Mouse (Mus musculus) kidney, embryonic 16.5 days (tissue): ENCODE data around the gene S1pr1. TPM values are rescaled to one million over a fixed set of nuclear protein-coding genes. Genes with fewer than 3 reads are reported as not detected.

Experiments used
- ATAC-seq: fragments of 200-750 bp; cut with Nextera tagmentation; 2 replicates; pipeline ENCODE4 v1.8.0; 2017; ENCODE audit warnings: moderate TSS enrichment; ENCODE audit not compliant: low FRiP score, low TSS enrichment
- H3K27ac ChIP-seq: fragments of 300-500 bp; sonication (generic); 2 replicates; pipeline ENCODE4 v1.5.1; 2014; ENCODE audit warnings: low read length
- H3K27me3 ChIP-seq: fragments of 300-500 bp; sonication (generic); 2 replicates; pipeline ENCODE4 v1.6.1; 2014; ENCODE audit warnings: low read length, control low read depth, mixed read lengths; ENCODE audit not compliant: insufficient read depth
- H3K36me3 ChIP-seq: fragments of 300-500 bp; sonication (generic); 2 replicates; pipeline ENCODE4 v1.6.1; 2014; ENCODE audit warnings: low read length, control low read depth, mixed read lengths; ENCODE audit not compliant: insufficient read depth
- H3K4me1 ChIP-seq: fragments of 300-500 bp; sonication (generic); 2 replicates; pipeline ENCODE4 v1.6.1; 2014; ENCODE audit warnings: low read length, control low read depth, mixed read lengths; ENCODE audit not compliant: insufficient read depth
- H3K4me2 ChIP-seq: fragments of 300-500 bp; sonication (generic); replicated peaks from 2 replicates; pipeline ENCODE4 v1.6.1; 2014; ENCODE audit warnings: low read depth, low read length
- H3K4me3 ChIP-seq: fragments of 300-500 bp; sonication (generic); 2 replicates; pipeline ENCODE4 v1.5.1; 2014; ENCODE audit warnings: mild to moderate bottlenecking, low read length
- H3K9ac ChIP-seq: fragments of 300-500 bp; sonication (generic); replicated peaks from 2 replicates; pipeline ENCODE4 v1.6.1; 2014; ENCODE audit warnings: low read length
- H3K9me3 ChIP-seq: fragments of 300-500 bp; sonication (generic); 2 replicates; pipeline ENCODE4 v1.6.1; 2016; ENCODE audit warnings: low read length, control low read depth
- WGBS: fragments of 180-500 bp; shearing (Covaris S2); extraction: QIAGEN DNeasy Blood & Tissue Kit; methylation state at CpG from one replicate; pipeline ENCODE4 v1.1.7; 2014; 5-methylcytosine and 5-hydroxymethylcytosine counted together
- polyA plus RNA-seq: library from polyadenylated mRNA; unstranded; fragments of >200 nt; fragmentation: Nextera tagmentation; extraction: Ambion mirVana; gene quantifications from 2 replicates; pipeline ENCODE4 v1.2.1, GENCODE M21; 2015

Gene S1pr1
- polyA plus RNA-seq, 1 experiment from 2014 or later = 26.1 TPM

GRCm38 (mm10) chr3:115666547-115666946 lies 48.3 kb downstream of the S1pr1 start:
- no peak overlapping the region for H3K4me3 ChIP-seq
- H3K4me2 ChIP-seq = no peak overlapping the region
- 59% methylated on average over 8 of the region's 8 CpGs for WGBS
- no peaks in the 10 kb centered on the region for H3K27me3 ChIP-seq
- H3K4me1 ChIP-seq = no peaks in the 10 kb centered on the region
- no peak overlapping the region for H3K9ac ChIP-seq
- no peaks in the 10 kb centered on the region for H3K36me3 ChIP-seq
- H3K27ac ChIP-seq = no peak overlapping the region
- no peak for ATAC-seq
- H3K9me3 ChIP-seq = no peaks in the 10 kb centered on the region

- Histone ChIP-seq H3K4me3 (no peak overlapping the region), H3K4me2 (no peak overlapping the region), H3K27me3 (no peaks in the 10 kb centered on the region), H3K36me3 (no peaks in the 10 kb centered on the region), H3K9ac (no peak overlapping the region), H3K4me1 (no peaks in the 10 kb centered on the region), H3K9me3 (no peaks in the 10 kb centered on the region), H3K27ac (no peak overlapping the region)
- 33% methylated on average over 3 of the region's 3 CpGs for WGBS
- no peak for ATAC-seq
These were observed 50.4 kb downstream of the S1pr1 start for GRCm38 (mm10) chr3:115664497-115664896.

- peak; percentile 89 for ATAC-seq
- WGBS = 44% methylated on average over 9 of the region's 9 CpGs
- H3K9me3 ChIP-seq = no peaks in the 10 kb centered on the region
These were observed 54.0 kb downstream of the S1pr1 start for GRCm38 (mm10) chr3:115660701-115661460.

More at GRCm38 (mm10) chr3:115660701-115661460, 54.0 kb downstream of the S1pr1 start:
- Histone ChIP-seq H3K4me2 (no peak overlapping the region), H3K4me1 (no peaks in the 10 kb centered on the region), H3K27ac (no peak overlapping the region), H3K27me3 (no peaks in the 10 kb centered on the region), H3K36me3 (no peaks in the 10 kb centered on the region), H3K9ac (no peak overlapping the region), H3K4me3 (no peak overlapping the region)

Other genes with a start within 250 kb of the S1pr1 start
- gene Dph5, start 172.8 kb upstream of the S1pr1 start, polyA plus RNA-seq = 27.3 and 28.5 TPM in 2 replicates